Mouse (Mus musculus): ENCODE measurements around the gene Syngr2. TPM values are rescaled to one million over a fixed set of nuclear protein-coding genes. Genes with fewer than 3 reads are reported as not detected.

Gene Syngr2
- polyA plus RNA-seq, 1 experiment from 2014 or later: 132 TPM

- Histone ChIP-seq H3K27ac (no peak overlapping the region), H3K9me3 (no peaks in the 10 kb centered on the region), H3K36me3 (no peaks in the 10 kb centered on the region), H3K4me1 (peaks cover 17% of the 10 kb centered on the region), H3K4me2 (no peak overlapping the region), H3K4me3 (replicated peaks) (no peak overlapping the region), H3K27me3 (replicated peaks) (no peaks in the 10 kb centered on the region), H3K9ac (no peak overlapping the region)
- ATAC-seq (ENCODE audit: insufficient read depth, low FRiP score, low read depth): no peak
- 80% methylated on average over 2 of the region's 2 CpGs for WGBS
Measured at GRCm38 (mm10) chr11:117843434-117843833, 34.0 kb downstream of the Syngr2 start.

DNA sequence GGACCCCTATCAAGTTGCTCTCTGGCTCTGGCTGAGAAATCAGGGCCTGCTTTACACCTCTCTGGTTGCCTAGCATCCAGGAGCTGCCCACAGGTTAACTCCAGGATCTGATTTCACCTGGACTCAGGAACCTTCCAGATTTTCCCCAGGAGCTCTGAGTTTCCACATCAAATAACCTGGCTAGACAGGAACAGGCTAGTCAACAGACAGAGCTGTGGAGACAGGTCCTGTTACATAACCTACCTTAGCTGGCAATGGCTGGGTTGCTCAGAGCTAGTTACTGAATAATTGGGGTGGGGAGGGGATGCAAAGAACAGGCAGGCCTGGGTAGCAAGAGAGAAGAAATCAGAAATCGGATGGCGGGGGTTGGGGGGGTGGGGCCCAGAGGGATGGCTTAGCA is 35.5 kb downstream of the Syngr2 start:
- H3K4me3 ChIP-seq (replicated peaks): no peak overlapping the region
- H3K36me3 ChIP-seq: no peaks in the 10 kb centered on the region
- H3K4me2 ChIP-seq: no peak overlapping the region
- no peak for ATAC-seq (ENCODE audit: insufficient read depth, low FRiP score, low read depth)
- H3K4me1 ChIP-seq: peaks cover 21% of the 10 kb centered on the region
- H3K27ac ChIP-seq: no peak overlapping the region
- no peak overlapping the region for H3K9ac ChIP-seq
- no peaks in the 10 kb centered on the region for H3K27me3 ChIP-seq (replicated peaks)
- no peaks in the 10 kb centered on the region for H3K9me3 ChIP-seq
- WGBS: 54% methylated on average over 2 of the region's 2 CpGs

GRCm38 (mm10) chr11:117845651-117846050 is 36.2 kb downstream of the Syngr2 start:
- Histone ChIP-seq H3K9ac (no peak overlapping the region), H3K4me3 (replicated peaks) (no peak overlapping the region), H3K9me3 (no peaks in the 10 kb centered on the region), H3K27ac (no peak overlapping the region), H3K27me3 (replicated peaks) (no peaks in the 10 kb centered on the region), H3K4me2 (no peak overlapping the region), H3K4me1 (peaks cover 27% of the 10 kb centered on the region), H3K36me3 (no peaks in the 10 kb centered on the region)
- ATAC-seq (ENCODE audit: insufficient read depth, low FRiP score, low read depth): no peak
- 77% methylated on average over 2 of the region's 2 CpGs for WGBS

GRCm38 (mm10) chr11:117846640-117847039 is 37.2 kb downstream of the Syngr2 start:
- H3K9ac ChIP-seq: no peak overlapping the region
- H3K27ac ChIP-seq: no peak overlapping the region
- 0 out of 2 replicates have a peak, but pooled peaks have one; percentile 4 for ATAC-seq (ENCODE audit: insufficient read depth, low FRiP score, low read depth)
- H3K4me3 ChIP-seq (replicated peaks): no peak overlapping the region
- 0 out of 2 replicates have a peak, but pooled peaks cover 2% of the 10 kb centered on the region for H3K36me3 ChIP-seq
- no peaks in the 10 kb centered on the region for H3K27me3 ChIP-seq (replicated peaks)
- peaks cover 32% of the 10 kb centered on the region for H3K4me1 ChIP-seq
- no peaks in the 10 kb centered on the region for H3K9me3 ChIP-seq
- WGBS: 43% methylated on average over 5 of the region's 5 CpGs
- no peak overlapping the region for H3K4me2 ChIP-seq

GRCm38 (mm10) chr11:117847593-117848215 is 38.2 kb downstream of the Syngr2 start:
- 70% methylated on average over 7 of the region's 7 CpGs for WGBS

DNA sequence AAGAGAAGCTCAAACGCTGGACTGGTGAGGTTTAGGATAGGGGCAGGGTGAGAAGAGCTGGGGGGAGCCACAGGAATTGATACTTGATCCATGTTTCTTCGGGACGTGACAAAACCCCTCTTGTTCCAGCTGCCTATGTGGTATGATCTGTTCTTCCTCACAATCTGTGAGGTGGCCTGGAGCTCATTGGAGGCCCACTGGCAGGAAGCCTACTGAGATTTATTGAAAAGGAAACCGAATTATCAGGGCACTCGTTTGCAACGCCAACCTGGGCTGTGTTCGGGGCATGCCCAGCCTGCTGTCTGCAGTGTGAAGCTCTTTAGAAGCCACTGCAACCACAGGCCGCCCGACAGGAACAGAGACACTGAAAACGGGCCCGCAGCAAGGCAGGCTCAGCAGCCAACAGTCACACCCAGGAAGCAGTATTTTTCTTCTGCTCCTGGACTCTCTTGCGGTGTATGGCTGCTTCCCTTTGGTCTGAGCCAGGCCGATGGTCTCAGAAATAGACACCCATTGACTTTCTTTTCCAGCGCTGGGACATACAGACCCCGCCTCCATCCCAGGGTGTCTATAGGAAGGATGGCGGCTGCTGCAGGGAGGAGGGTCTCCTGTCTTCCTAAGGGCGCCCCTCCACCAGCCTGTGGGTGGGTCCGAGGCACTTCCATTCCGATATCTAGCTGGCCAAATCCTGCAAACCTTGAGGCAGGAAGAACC is 39.0 kb downstream of the Syngr2 start:
- WGBS: 6% methylated on average over 19 of the region's 19 CpGs

More at GRCm38 (mm10) chr11:117847593-117848215, 38.2 kb downstream of the Syngr2 start:
- Histone ChIP-seq H3K9ac (peak overlapping the region; percentile 84; the same call in 1 of the 2 replicates), H3K4me1 (peaks cover 32% of the 10 kb centered on the region), H3K4me2 (peak overlapping the region; percentile 89), H3K9me3 (no peaks in the 10 kb centered on the region), H3K27me3 (replicated peaks) (no peaks in the 10 kb centered on the region), H3K36me3 (peaks cover 10% of the 10 kb centered on the region), H3K4me3 (replicated peaks) (peak overlapping the region; percentile 71), H3K27ac (peak overlapping the region; percentile 99)
- no peak for ATAC-seq (ENCODE audit: insufficient read depth, low FRiP score, low read depth)

GRCm38 (mm10) chr11:117848985-117849671 is 39.7 kb downstream of the Syngr2 start, which contains the start of gene Birc5:
TSS of gene Birc5 (plus strand) at chr11:117849251.
- H3K27me3 ChIP-seq (replicated peaks): no peaks in the 10 kb centered on the region
- under 1% methylated on average over 51 of the region's 51 CpGs for WGBS
- no peaks in the 10 kb centered on the region for H3K9me3 ChIP-seq
- peaks cover 32% of the 10 kb centered on the region for H3K4me1 ChIP-seq
- peak within 1 kb of the TSS; percentile 99 for H3K27ac ChIP-seq
- peak within 1 kb of the TSS; percentile 89 for H3K4me2 ChIP-seq
- peak within 1 kb of the TSS; percentile 71 for H3K4me3 ChIP-seq (replicated peaks)
- H3K9ac ChIP-seq: peak within 1 kb of the TSS; percentile 84
- H3K36me3 ChIP-seq: peaks cover 22% of the 10 kb centered on the region
- peak; percentile 95 for ATAC-seq (ENCODE audit: insufficient read depth, low FRiP score, low read depth)

More for the DNA sequence above, 39.0 kb downstream of the Syngr2 start:
- Histone ChIP-seq H3K27me3 (replicated peaks) (no peaks in the 10 kb centered on the region), H3K27ac (peak overlapping the region; percentile 99), H3K9me3 (no peaks in the 10 kb centered on the region), H3K36me3 (peaks cover 16% of the 10 kb centered on the region), H3K4me2 (peak overlapping the region; percentile 89), H3K4me1 (peaks cover 32% of the 10 kb centered on the region), H3K9ac (peak overlapping the region; percentile 84), H3K4me3 (replicated peaks) (peak overlapping the region; percentile 71)
- ATAC-seq (ENCODE audit: insufficient read depth, low FRiP score, low read depth): peak; percentile 65

GRCm38 (mm10) chr11:117852875-117853274 is 43.4 kb downstream of the Syngr2 start:
- peaks cover 22% of the 10 kb centered on the region for H3K4me1 ChIP-seq
- no peaks in the 10 kb centered on the region for H3K27me3 ChIP-seq (replicated peaks)
- H3K4me3 ChIP-seq (replicated peaks): no peak overlapping the region
- peaks cover 53% of the 10 kb centered on the region for H3K36me3 ChIP-seq
- WGBS: 78% methylated on average over 3 of the region's 3 CpGs
- H3K4me2 ChIP-seq: no peak overlapping the region
- ATAC-seq (ENCODE audit: insufficient read depth, low FRiP score, low read depth): no peak
- H3K9me3 ChIP-seq: no peaks in the 10 kb centered on the region
- H3K27ac ChIP-seq: no peak overlapping the region
- H3K9ac ChIP-seq: no peak overlapping the region

GRCm38 (mm10) chr11:117854241-117854640 is 44.8 kb downstream of the Syngr2 start:
- Histone ChIP-seq H3K4me1 (peaks cover 18% of the 10 kb centered on the region), H3K9ac (no peak overlapping the region), H3K27me3 (replicated peaks) (no peaks in the 10 kb centered on the region), H3K27ac (no peak overlapping the region), H3K4me2 (no peak overlapping the region), H3K36me3 (peaks cover 53% of the 10 kb centered on the region), H3K9me3 (no peaks in the 10 kb centered on the region), H3K4me3 (replicated peaks) (no peak overlapping the region)
- WGBS: 90% methylated on average over 9 of the region's 9 CpGs
- ATAC-seq (ENCODE audit: insufficient read depth, low FRiP score, low read depth): no peak

DNA sequence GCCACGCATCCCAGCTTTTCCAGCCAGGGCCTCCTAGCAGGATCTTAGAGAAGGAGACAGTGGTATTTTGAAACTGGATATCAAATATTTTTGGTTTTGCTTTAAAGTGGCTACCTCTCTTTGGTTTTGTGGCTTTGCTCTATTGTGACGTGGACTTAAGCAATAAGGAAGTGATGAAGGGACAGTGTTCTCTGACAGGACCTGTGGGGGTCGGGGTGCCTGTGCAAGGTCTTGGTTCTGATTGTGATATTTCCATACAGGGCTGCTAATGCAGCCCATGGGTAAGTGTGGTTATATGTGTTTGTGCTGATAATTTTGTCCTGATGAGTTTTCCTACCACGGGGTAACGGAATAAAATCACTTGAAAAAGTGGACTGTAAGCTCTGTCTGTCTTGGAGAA is 45.9 kb downstream of the Syngr2 start:
- H3K27ac ChIP-seq: no peak overlapping the region
- H3K4me1 ChIP-seq: peaks cover 7% of the 10 kb centered on the region
- no peaks in the 10 kb centered on the region for H3K9me3 ChIP-seq
- 94% methylated on average over 5 of the region's 5 CpGs for WGBS
- H3K4me2 ChIP-seq: no peak overlapping the region
- peaks cover 8% of the 10 kb centered on the region for H3K27me3 ChIP-seq (replicated peaks)
- no peak for ATAC-seq (ENCODE audit: insufficient read depth, low FRiP score, low read depth)
- H3K36me3 ChIP-seq: peaks cover 53% of the 10 kb centered on the region
- H3K9ac ChIP-seq: no peak overlapping the region
- no peak overlapping the region for H3K4me3 ChIP-seq (replicated peaks)

GRCm38 (mm10) chr11:117855975-117856374 is 46.5 kb downstream of the Syngr2 start:
- Histone ChIP-seq H3K27me3 (replicated peaks) (peaks cover 14% of the 10 kb centered on the region), H3K9me3 (no peaks in the 10 kb centered on the region), H3K36me3 (peaks cover 53% of the 10 kb centered on the region), H3K4me2 (no peak overlapping the region), H3K4me1 (0 out of 2 replicates have a peak, but pooled peaks cover 5% of the 10 kb centered on the region), H3K4me3 (replicated peaks) (no peak overlapping the region), H3K27ac (no peak overlapping the region), H3K9ac (no peak overlapping the region)
- no peak for ATAC-seq (ENCODE audit: insufficient read depth, low FRiP score, low read depth)
- WGBS: 65% methylated on average over 1 of the region's 1 CpGs

- Histone ChIP-seq H3K4me2 (no peak overlapping the region), H3K9ac (no peak overlapping the region), H3K4me3 (replicated peaks) (no peak overlapping the region), H3K36me3 (peaks cover 46% of the 10 kb centered on the region), H3K4me1 (0 out of 2 replicates have a peak, but pooled peaks cover 2% of the 10 kb centered on the region), H3K27ac (no peak overlapping the region), H3K27me3 (replicated peaks) (peaks cover 19% of the 10 kb centered on the region), H3K9me3 (no peaks in the 10 kb centered on the region)
- no peak for ATAC-seq (ENCODE audit: insufficient read depth, low FRiP score, low read depth)
- WGBS: 91% methylated on average over 10 of the region's 10 CpGs
Measured at GRCm38 (mm10) chr11:117857462-117857861, 48.0 kb downstream of the Syngr2 start.
